Mouse (Mus musculus) limb, embryonic 11.5 days (tissue): Measurements from ENCODE around the gene Tlr9. TPM values are rescaled to one million over a fixed set of nuclear protein-coding genes. Genes with fewer than 3 reads are reported as not detected.
A peak's percentile ranks its signal among the peaks of the same experiment; 100 is the strongest.

ENCODE experiments used
- ATAC-seq: fragments of 200-750 bp; cut with Nextera tagmentation; 2 replicates; pipeline ENCODE4 v1.8.0; 2017; ENCODE audit warnings: low read depth; ENCODE audit not compliant: insufficient number of reproducible peaks, low FRiP score, low TSS enrichment
- DNase-seq: peaks from one replicate; pipeline ENCODE4 v3.0.0-alpha.2; 2015; ENCODE audit warnings: low spot score
- H3K27ac ChIP-seq: fragments of 300-500 bp; sonication (generic); replicated peaks from 2 replicates; pipeline ENCODE4 v1.5.1; 2014; ENCODE audit warnings: low read depth, mild to moderate bottlenecking, low read length
- H3K27me3 ChIP-seq: fragments of 300-500 bp; sonication (generic); 2 replicates; pipeline ENCODE4 v1.6.1; 2014; ENCODE audit warnings: mild to moderate bottlenecking, low read length, mixed read lengths; ENCODE audit not compliant: control insufficient read depth, insufficient read depth
- H3K36me3 ChIP-seq: fragments of 300-500 bp; sonication (generic); 2 replicates; pipeline ENCODE4 v1.6.1; 2014; ENCODE audit warnings: mild to moderate bottlenecking, low read length, moderate library complexity, mixed read lengths; ENCODE audit not compliant: control insufficient read depth, insufficient read depth
- H3K4me1 ChIP-seq: fragments of 300-500 bp; sonication (generic); 2 replicates; pipeline ENCODE4 v1.6.1; 2014; ENCODE audit warnings: low read length, mixed read lengths; ENCODE audit not compliant: control insufficient read depth, insufficient read depth
- H3K4me2 ChIP-seq: fragments of 300-500 bp; sonication (generic); 2 replicates; pipeline ENCODE4 v1.6.1; 2014; ENCODE audit warnings: low read depth, mild to moderate bottlenecking, moderate library complexity; ENCODE audit not compliant: severe bottlenecking
- H3K4me3 ChIP-seq: fragments of 300-500 bp; sonication (generic); 2 replicates; pipeline ENCODE4 v1.5.1; 2014; ENCODE audit warnings: low read depth, low read length
- H3K9ac ChIP-seq: fragments of 300-500 bp; sonication (generic); 2 replicates; pipeline ENCODE4 v1.6.1; 2014; ENCODE audit warnings: mild to moderate bottlenecking, low read length
- H3K9me3 ChIP-seq: fragments of 300-500 bp; sonication (generic); 2 replicates; pipeline ENCODE4 v1.6.1; 2016; ENCODE audit warnings: low read length; ENCODE audit not compliant: control insufficient read depth
- WGBS: fragments of 180-500 bp; shearing (Covaris S2); extraction: QIAGEN DNeasy Blood & Tissue Kit; methylation state at CpG from one replicate; pipeline ENCODE4 v1.1.7; 2014; 5-methylcytosine and 5-hydroxymethylcytosine counted together
- polyA plus RNA-seq: library from polyadenylated mRNA; unstranded; fragments of >200 nt; fragmentation: Nextera tagmentation; extraction: Ambion mirVana; gene quantifications from 2 replicates; pipeline ENCODE4 v1.2.1, GENCODE M21; 2014

Tlr9 gene
- polyA plus RNA-seq, 1 experiment from 2014 or later = not detected

- H3K36me3 ChIP-seq = peaks cover 3% of the 10 kb centered on the region; the same call in 1 of the 2 replicates
These were observed 23.4 kb upstream of the Tlr9 start for GRCm38 (mm10) chr9:106198962-106199458.

GRCm38 (mm10) chr9:106199535-106200272, 22.7 kb upstream of the Tlr9 start, which contains the start of gene Ppm1m:
TSS of gene Ppm1m (minus strand) at chr9:106199746.
- Histone ChIP-seq H3K9me3 (no peaks in the 10 kb centered on the region), H3K4me1 (peaks cover 13% of the 10 kb centered on the region), H3K4me2 (peak within 1 kb of the TSS; percentile 57), H3K27ac (0 out of 2 replicates have a peak within 1 kb of the TSS, but pooled peaks have one; percentile 33), H3K36me3 (peaks cover 3% of the 10 kb centered on the region; the same call in 1 of the 2 replicates), H3K9ac (peak within 1 kb of the TSS; percentile 77), H3K27me3 (no peaks in the 10 kb centered on the region), H3K4me3 (peak within 1 kb of the TSS; percentile 61)
- ATAC-seq (no peak), DNase-seq (no peak)
- 43% methylated on average over 18 of the region's 18 CpGs for WGBS

More at GRCm38 (mm10) chr9:106198962-106199458, 23.4 kb upstream of the Tlr9 start:
- DNase-seq (peak; percentile 80), ATAC-seq (peak; percentile 38; the same call in 1 of the 2 replicates)
- H3K27ac ChIP-seq = 0 out of 2 replicates have a peak overlapping the region, but pooled peaks have one; percentile 33
- peaks cover 9% of the 10 kb centered on the region; the same call in 1 of the 2 replicates for H3K4me1 ChIP-seq
- H3K9me3 ChIP-seq = no peaks in the 10 kb centered on the region
- no peaks in the 10 kb centered on the region for H3K27me3 ChIP-seq
- peak overlapping the region; percentile 77 for H3K9ac ChIP-seq
- under 1% methylated on average over 50 of the region's 51 CpGs for WGBS
- peak overlapping the region; percentile 57 for H3K4me2 ChIP-seq
- peak overlapping the region; percentile 61 for H3K4me3 ChIP-seq

GRCm38 (mm10) chr9:106201895-106202294, 20.5 kb upstream of the Tlr9 start:
- Histone ChIP-seq H3K27ac (no peak overlapping the region), H3K36me3 (no peaks in the 10 kb centered on the region; the same call in 1 of the 2 replicates), H3K27me3 (no peaks in the 10 kb centered on the region), H3K9me3 (no peaks in the 10 kb centered on the region), H3K4me3 (peak overlapping the region; percentile 57; the same call in 1 of the 2 replicates), H3K9ac (no peak overlapping the region), H3K4me2 (peak overlapping the region; percentile 69), H3K4me1 (peaks cover 13% of the 10 kb centered on the region)
- ATAC-seq = no peak
- no peak for DNase-seq
- WGBS = 91% methylated on average over 3 of the region's 3 CpGs

- no peaks in the 10 kb centered on the region; the same call in 1 of the 2 replicates for H3K36me3 ChIP-seq
- H3K9me3 ChIP-seq = no peaks in the 10 kb centered on the region
- peaks cover 10% of the 10 kb centered on the region for H3K4me1 ChIP-seq
- DNase-seq (peak; percentile 93), ATAC-seq (peak; percentile 83)
- 1% methylated on average over 60 of the region's 61 CpGs for WGBS
- no peaks in the 10 kb centered on the region for H3K27me3 ChIP-seq
- H3K4me2 ChIP-seq = peak within 1 kb of the TSS; percentile 69
- peak within 1 kb of the TSS; percentile 81 for H3K9ac ChIP-seq
- H3K4me3 ChIP-seq = peak within 1 kb of the TSS; percentile 57
- peak within 1 kb of the TSS; percentile 21; the same call in 1 of the 2 replicates for H3K27ac ChIP-seq
These were observed 19.4 kb upstream of the Tlr9 start, which contains the start of gene Twf2 for GRCm38 (mm10) chr9:106202819-106203636. TSS of gene Twf2 (plus strand) at chr9:106203108.

GRCm38 (mm10) chr9:106203990-106204851, 18.2 kb upstream of the Tlr9 start:
- Histone ChIP-seq H3K9ac (no peak overlapping the region; the same call in 1 of the 2 replicates), H3K36me3 (no peaks in the 10 kb centered on the region; the same call in 1 of the 2 replicates), H3K27ac (no peak overlapping the region), H3K27me3 (no peaks in the 10 kb centered on the region), H3K4me2 (peak overlapping the region; percentile 69; the same call in 1 of the 2 replicates), H3K4me1 (peaks cover 10% of the 10 kb centered on the region), H3K4me3 (peak overlapping the region; percentile 57), H3K9me3 (no peaks in the 10 kb centered on the region)
- ATAC-seq = no peak
- no peak for DNase-seq
- WGBS = 73% methylated on average over 7 of the region's 7 CpGs

- Histone ChIP-seq H3K4me2 (no peak overlapping the region), H3K27me3 (no peaks in the 10 kb centered on the region), H3K4me1 (peaks cover 7% of the 10 kb centered on the region), H3K36me3 (no peaks in the 10 kb centered on the region; the same call in 1 of the 2 replicates), H3K9ac (no peak overlapping the region), H3K4me3 (no peak overlapping the region), H3K9me3 (no peaks in the 10 kb centered on the region), H3K27ac (no peak overlapping the region)
- DNase-seq = no peak
- 85% methylated on average over 7 of the region's 7 CpGs for WGBS
- ATAC-seq = no peak
These were observed 16.6 kb upstream of the Tlr9 start for GRCm38 (mm10) chr9:106205713-106206290.

GRCm38 (mm10) chr9:106206515-106206914, 15.9 kb upstream of the Tlr9 start:
- H3K4me1 ChIP-seq = peaks cover 10% of the 10 kb centered on the region
- H3K4me3 ChIP-seq = no peak overlapping the region

More at GRCm38 (mm10) chr9:106206515-106206914, 15.9 kb upstream of the Tlr9 start:
- no peaks in the 10 kb centered on the region; the same call in 1 of the 2 replicates for H3K36me3 ChIP-seq
- no peak overlapping the region for H3K9ac ChIP-seq
- H3K4me2 ChIP-seq = no peak overlapping the region
- DNase-seq = no peak
- no peak overlapping the region for H3K27ac ChIP-seq
- ATAC-seq = no peak
- H3K27me3 ChIP-seq = no peaks in the 10 kb centered on the region
- 71% methylated on average over 2 of the region's 2 CpGs for WGBS
- H3K9me3 ChIP-seq = no peaks in the 10 kb centered on the region
